ENCODE assay signal across 8 mouse cellular contexts in genomic region chr4:140988706-140989290, GRCm38 (mm10). TPM values are rescaled to one million over a fixed set of nuclear protein-coding genes. Genes with fewer than 3 reads are reported as not detected.
DNase-seq lines count a peak whose midpoint lies in the region; ATAC-seq and TF ChIP-seq lines count a peak whose summit lies in the region.

No protein-coding gene starts in this region.

- peaks cover 30% of the 10 kb centered on the region for H3K4me1 ChIP-seq in midbrain, embryonic 12.5 days
- peaks cover 56% of the 10 kb centered on the region for H3K4me1 ChIP-seq in midbrain, embryonic 10.5 days
- H3K4me1 ChIP-seq in testis, adult 2 months (ENCODE audit: control insufficient read depth, insufficient read depth, low read length) = peaks cover 7% of the 10 kb centered on the region

- H3K27me3 ChIP-seq in midbrain, embryonic 12.5 days = 0 out of 2 replicates have a peak, but pooled peaks cover 8% of the 10 kb centered on the region
- H3K27me3 ChIP-seq in midbrain, embryonic 10.5 days (ENCODE audit: low read depth, poor library complexity, severe bottlenecking) = no peaks in the 10 kb centered on the region
- no peaks in the 10 kb centered on the region for H3K27me3 ChIP-seq in testis, adult 2 months (ENCODE audit: control insufficient read depth, insufficient read depth, low read length)

- TF ChIP-seq POLR2A in testis, adult 2 months (IDR thresholded peaks at IDR 0.05; ENCODE audit: control insufficient read depth, low read depth, low read length) = no peak

- H3K9ac ChIP-seq in midbrain, embryonic 12.5 days (replicated peaks) = 0 out of 2 replicates have a peak overlapping the region, but pooled peaks have one; percentile 7

- no peak for DNase-seq in midbrain, embryonic 10.5 days (ENCODE audit: low spot score)
- DNase-seq in lung, postnatal 10 days = peak; percentile 48
- no peak for DNase-seq in thymus, adult 18-20 months
- no peak for DNase-seq in c-Kit-positive CD71-positive TER-119-positive erythroid progenitor cells, embryonic 14.5 days (ENCODE audit: low spot score)
- no peak for DNase-seq in urinary bladder, postnatal 4 days (ENCODE audit: low spot score in 2 of 2)

- 0 out of 2 replicates have a peak overlapping the region, but pooled peaks have one; percentile 15 for H3K27ac ChIP-seq in midbrain, embryonic 12.5 days (replicated peaks)
- no peak overlapping the region for H3K27ac ChIP-seq in midbrain, embryonic 10.5 days (replicated peaks)
- H3K27ac ChIP-seq in testis, adult 2 months (ENCODE audit: control insufficient read depth, insufficient read depth, low read depth, low read length) = 0 out of 2 replicates have a peak overlapping the region, but pooled peaks have one; percentile 41

- peak overlapping the region; percentile 14; the same call in 1 of the 2 replicates for H3K4me3 ChIP-seq in midbrain, embryonic 12.5 days
- H3K4me3 ChIP-seq in midbrain, embryonic 10.5 days = no peak overlapping the region
- no peak overlapping the region for H3K4me3 ChIP-seq in testis, adult 2 months (ENCODE audit: control insufficient read depth, low read depth, low read length)

- TF ChIP-seq CTCF in testis, adult 2 months (IDR thresholded peaks at IDR 0.05; ENCODE audit: control insufficient read depth, insufficient read depth, insufficient replicate concordance, low read depth, low read length) = no peak

- peaks cover 20% of the 10 kb centered on the region for H3K36me3 ChIP-seq in midbrain, embryonic 12.5 days
- H3K36me3 ChIP-seq in midbrain, embryonic 10.5 days = peaks cover 31% of the 10 kb centered on the region
- no peaks in the 10 kb centered on the region for H3K36me3 ChIP-seq in testis, adult 2 months (ENCODE audit: control insufficient read depth, insufficient read depth, low read length)

- peak overlapping the region; percentile 59 for H3K4me2 ChIP-seq in midbrain, embryonic 12.5 days (replicated peaks)

- 69% methylated on average over 7 of the region's 7 CpGs for WGBS in midbrain, embryonic 12.5 days
- WGBS in midbrain, embryonic 10.5 days = 75% methylated on average over 7 of the region's 7 CpGs

- H3K9me3 ChIP-seq in midbrain, embryonic 12.5 days = no peaks in the 10 kb centered on the region
- H3K9me3 ChIP-seq in midbrain, embryonic 10.5 days (replicated peaks) = no peaks in the 10 kb centered on the region

- ATAC-seq in midbrain, embryonic 12.5 days (ENCODE audit: low FRiP score, low read depth) = no peak
- peak; percentile 69 for ATAC-seq in granulocyte monocyte progenitor cell, adult 5-6 weeks (replicated peaks; ENCODE audit: poor library complexity, severe bottlenecking)

RNA-seq across cellular contexts. Expression of gene Atp13a2, which starts 2.1 kb away (rescaled TPM):
- polyA plus RNA-seq in midbrain, embryonic 12.5 days (2016; fragmentation: Nextera tagmentation; extraction: Ambion mirVana) = 93.4 and 97.2 TPM in 2 replicates
- polyA plus RNA-seq in midbrain, embryonic 10.5 days (2016; fragmentation: Nextera tagmentation; extraction: Ambion mirVana) = 42.5 and 56.5 TPM in 2 replicates
- 30.0 and 30.5 TPM in 2 replicates for total RNA-seq in granulocyte monocyte progenitor cell, adult 5-6 weeks (2014; fragmentation: Nextera tagmentation)
- total RNA-seq in granulocyte monocyte progenitor cell, adult 5-6 weeks (2017) = 14.5 and 23.6 TPM in 2 replicates
- polyA plus RNA-seq in testis, adult 2 months (2012; rRNA removed) = 40.8 and 41.6 TPM in 2 replicates

RNA-seq across cellular contexts. Expression of gene Mfap2, which starts 21.4 kb away (rescaled TPM):
- polyA plus RNA-seq in midbrain, embryonic 12.5 days (2016; fragmentation: Nextera tagmentation; extraction: Ambion mirVana) = 240 and 287 TPM in 2 replicates
- 260 and 321 TPM in 2 replicates for polyA plus RNA-seq in midbrain, embryonic 10.5 days (2016; fragmentation: Nextera tagmentation; extraction: Ambion mirVana)
- not detected in 2 replicates for total RNA-seq in granulocyte monocyte progenitor cell, adult 5-6 weeks (2014; fragmentation: Nextera tagmentation)
- total RNA-seq in granulocyte monocyte progenitor cell, adult 5-6 weeks (2017) = not detected in 2 replicates
- 2.3 and 4.7 TPM in 2 replicates for polyA plus RNA-seq in testis, adult 2 months (2012; rRNA removed)

RNA-seq across cellular contexts. Expression of gene Sdhb, which starts 27.8 kb away (rescaled TPM):
- 394 and 399 TPM in 2 replicates for polyA plus RNA-seq in midbrain, embryonic 12.5 days (2016; fragmentation: Nextera tagmentation; extraction: Ambion mirVana)
- 429 and 455 TPM in 2 replicates for polyA plus RNA-seq in midbrain, embryonic 10.5 days (2016; fragmentation: Nextera tagmentation; extraction: Ambion mirVana)
- total RNA-seq in granulocyte monocyte progenitor cell, adult 5-6 weeks (2014; fragmentation: Nextera tagmentation) = 143 and 167 TPM in 2 replicates
- total RNA-seq in granulocyte monocyte progenitor cell, adult 5-6 weeks (2017) = 116 and 142 TPM in 2 replicates
- polyA plus RNA-seq in testis, adult 2 months (2012; rRNA removed) = 97.1 and 102 TPM in 2 replicates

Comparison
In these comparisons a context has a peak if more than half of its experiments do, and no peak if none do; other contexts are left out.
1. RNA of gene Mfap2, which starts 21.4 kb away (polyA plus RNA-seq): 240 to 287 TPM in midbrain, embryonic 12.5 days and 260 to 321 TPM in midbrain, embryonic 10.5 days; 2.3 to 4.7 TPM in testis, adult 2 months; every median in the first group is over 10 times any median in the second.